Mouse (Mus musculus) CH12.LX (cell line): Measurements from ENCODE around the gene Phf13. TPM values are rescaled to one million over a fixed set of nuclear protein-coding genes. Genes with fewer than 3 reads are reported as not detected.
A peak's percentile ranks its signal among the peaks of the same experiment; 100 is the strongest.

Experiments
- DNase-seq: peaks from one replicate; pipeline ENCODE4 v3.0.0-alpha.2; 2013; ENCODE audit errors: extremely low read depth
- H3K27ac ChIP-seq: 2 replicates; pipeline ENCODE4 v1.5.1; 2012; ENCODE audit warnings: low read depth, mild to moderate bottlenecking, control low read depth, moderate library complexity; ENCODE audit not compliant: insufficient read depth
- H3K27me3 ChIP-seq: replicated peaks from 2 replicates; pipeline ENCODE3; 2012; ENCODE audit warnings: inconsistent platforms
- H3K36me3 ChIP-seq, 2 experiments: replicated peaks in 1 of 2; 2 replicates each; pipeline versions ENCODE3 to v1.6.1; 2012; ENCODE audit warnings: inconsistent platforms in 1 of 2, low read length in 1 of 2, mild to moderate bottlenecking in 1 of 2, mixed read lengths in 1 of 2, moderate library complexity in 1 of 2; ENCODE audit not compliant: control insufficient read depth in 1 of 2, insufficient read depth in 1 of 2
- H3K4me1 ChIP-seq, 2 experiments: 2 replicates each; pipeline ENCODE4 v1.6.1; 2012; ENCODE audit warnings: inconsistent platforms in 1 of 2, moderate library complexity in 1 of 2; ENCODE audit not compliant: insufficient read depth in 2 of 2, control insufficient read depth in 1 of 2
- H3K4me2 ChIP-seq: 2 replicates; pipeline ENCODE4 v1.6.1; 2012; ENCODE audit warnings: low read depth, mild to moderate bottlenecking, control low read depth; ENCODE audit not compliant: poor library complexity, insufficient read depth, severe bottlenecking
- H3K4me3 ChIP-seq, 3 experiments: fragments of 150-350 bp in 1 of 3; sonication (generic) in 1 of 3; replicated peaks in 1 of 3; 2 replicates each; pipeline versions ENCODE3 to v1.5.1; 2011 to 2012; ENCODE audit warnings: low read depth in 2 of 3, low read length in 2 of 3, mild to moderate bottlenecking in 2 of 3, moderate library complexity in 2 of 3, control low read depth in 1 of 3, improper control_type of control experiment in 1 of 3, inconsistent platforms in 1 of 3, mixed read lengths in 1 of 3; ENCODE audit not compliant: poor library complexity in 1 of 3
- H3K79me2 ChIP-seq: replicated peaks from 2 replicates; pipeline ENCODE4 v1.6.1; 2012; ENCODE audit warnings: mild to moderate bottlenecking, moderate library complexity; ENCODE audit not compliant: control insufficient read depth, poor library complexity, insufficient read depth, severe bottlenecking; ENCODE audit errors: extremely low read depth
- H3K9ac ChIP-seq: 2 replicates; pipeline ENCODE4 v1.6.1; 2012; ENCODE audit warnings: low read depth, mild to moderate bottlenecking, control low read depth, moderate library complexity; ENCODE audit not compliant: insufficient read depth
- H3K9me3 ChIP-seq: replicated peaks from 2 replicates; pipeline ENCODE3; 2012; ENCODE audit warnings: low read length, inconsistent platforms, mixed read lengths
- BHLHE40 ChIP-seq: IDR thresholded peaks from 2 replicates; pipeline ENCODE4 v1.6.1; 2011; ENCODE audit warnings: mild to moderate bottlenecking, low read depth, low read length, improper control_type of control experiment
- CHD1 ChIP-seq: IDR thresholded peaks from 2 replicates; pipeline ENCODE4 v1.6.1; 2012; ENCODE audit warnings: low read depth, low read length, improper control_type of control experiment, inconsistent platforms
- E2F4 ChIP-seq: IDR thresholded peaks from 2 replicates; pipeline ENCODE4 v1.6.1; 2011; ENCODE audit warnings: low read depth, low read length, improper control_type of control experiment; ENCODE audit not compliant: insufficient replicate concordance
- ETS1 ChIP-seq: conservative IDR thresholded peaks from 2 replicates; pipeline ENCODE4 v1.6.1; 2012; ENCODE audit warnings: low read depth, mild to moderate bottlenecking, inconsistent platforms, low read length, improper control_type of control experiment, moderate library complexity
- GABPA ChIP-seq: IDR thresholded peaks from 2 replicates; pipeline ENCODE4 v1.6.1; 2012; ENCODE audit warnings: low read depth, low read length, improper control_type of control experiment, inconsistent platforms; ENCODE audit not compliant: insufficient replicate concordance
- IRF4 ChIP-seq: IDR thresholded peaks from 2 replicates; pipeline ENCODE4 v1.6.1; 2014; ENCODE audit warnings: low read depth, mild to moderate bottlenecking, inconsistent platforms, low read length, improper control_type of control experiment
- JUN ChIP-seq: IDR thresholded peaks from 2 replicates; pipeline ENCODE4 v1.6.1; 2011; ENCODE audit warnings: low read depth, mild to moderate bottlenecking, low read length, improper control_type of control experiment, moderate library complexity; ENCODE audit not compliant: insufficient read depth
- JUND ChIP-seq: conservative IDR thresholded peaks from 2 replicates; pipeline ENCODE4 v1.6.1; 2011; ENCODE audit warnings: low read depth, low read length, improper control_type of control experiment
- MAFK ChIP-seq: IDR thresholded peaks from 2 replicates; pipeline ENCODE4 v1.6.1; 2011; ENCODE audit warnings: low read length, improper control_type of control experiment; ENCODE audit not compliant: insufficient replicate concordance
- MAZ ChIP-seq: IDR thresholded peaks from 2 replicates; pipeline ENCODE4 v1.6.1; 2012; ENCODE audit warnings: low read depth, mild to moderate bottlenecking, inconsistent platforms, low read length, improper control_type of control experiment, moderate library complexity
- MEF2A ChIP-seq: IDR thresholded peaks from 2 replicates; pipeline ENCODE4 v1.6.1; 2014; ENCODE audit warnings: low read depth, mild to moderate bottlenecking, inconsistent platforms, low read length, improper control_type of control experiment, borderline replicate concordance
- MYC ChIP-seq: IDR thresholded peaks from 2 replicates; pipeline ENCODE4 v1.6.1; 2011; ENCODE audit warnings: low read depth, mild to moderate bottlenecking, improper control_type of control experiment, low read length
- NELFE ChIP-seq: IDR thresholded peaks from 2 replicates; pipeline ENCODE4 v1.6.1; 2011; ENCODE audit warnings: low read depth, low read length, improper control_type of control experiment
- NRF1 ChIP-seq: IDR thresholded peaks from 2 replicates; pipeline ENCODE4 v1.6.1; 2014; ENCODE audit warnings: low read depth, mild to moderate bottlenecking, inconsistent platforms, low read length, improper control_type of control experiment, moderate library complexity
- POLR2A ChIP-seq: IDR thresholded peaks from 2 replicates; pipeline ENCODE4 v1.6.1; 2011; ENCODE audit warnings: low read depth, mild to moderate bottlenecking, improper control_type of control experiment, low read length
- POLR2AphosphoS2 ChIP-seq: IDR thresholded peaks from 2 replicates; pipeline ENCODE4 v1.6.1; 2011; ENCODE audit warnings: low read depth, low read length, improper control_type of control experiment
- TCF12 ChIP-seq: IDR thresholded peaks from 2 replicates; pipeline ENCODE4 v1.6.1; 2014; ENCODE audit warnings: low read depth, mild to moderate bottlenecking, inconsistent platforms, low read length, improper control_type of control experiment
- ZC3H11A ChIP-seq: IDR thresholded peaks from 2 replicates; pipeline ENCODE4 v1.6.1; 2012; ENCODE audit warnings: low read depth, mild to moderate bottlenecking, inconsistent platforms, low read length, improper control_type of control experiment
- ZKSCAN1 ChIP-seq: IDR thresholded peaks from 2 replicates; pipeline ENCODE4 v1.6.1; 2012; ENCODE audit warnings: low read depth, inconsistent platforms, low read length, improper control_type of control experiment, borderline replicate concordance
- ZNF384 ChIP-seq: IDR thresholded peaks from 2 replicates; pipeline ENCODE4 v1.6.1; 2012; ENCODE audit warnings: low read depth, low read length, improper control_type of control experiment, inconsistent platforms
- dilution Hi-C: fragments of 300-500 bp; cut with MboI; formaldehyde crosslinking; loops from 2 replicates; pipeline ENCODE4 v1.14.3; 2020; ENCODE audit warnings: low sequenced_read_pairs; ENCODE audit not compliant: extremely low pct_unique_long_range_greater_than_20kb, extremely low pct_ligation_motif_present
- in situ Hi-C: fragments of 300-500 bp; cut with MboI; formaldehyde crosslinking; loops from 3 replicates; pipeline ENCODE4 v1.14.3; 2019; ENCODE audit warnings: low sequenced_read_pairs, low pct_ligation_motif_present, low pct_unique_long_range_greater_than_20kb, mixed read lengths
- polyA plus RNA-seq: library from polyadenylated mRNA; unstranded; fragments of >175 nt; gene quantifications from 2 replicates; pipeline ENCODE4 v1.2.1, GENCODE M21; 2012; ENCODE audit warnings: low read depth; ENCODE audit not compliant: insufficient read length
- total RNA-seq, 2 experiments: library from RNA; depleted of rRNA; stranded (reverse); fragments of 300-350 nt in 1 of 2; fragments of >200 nt in 1 of 2; gene quantifications; 2 replicates each; pipeline ENCODE4 v1.2.3; 2012 to 2014

The Phf13 gene
- total and polyA plus RNA-seq, 3 experiments: 1.9 to 5.0 (median 4.9) TPM

- peak; percentile 95 for TF ChIP-seq MAZ
- TF ChIP-seq POLR2A: peak; percentile 91
- peak; percentile 27; the same call in 1 of the 2 replicates for TF ChIP-seq GABPA
- TF ChIP-seq JUN: no peak
- TF ChIP-seq IRF4: peak; percentile 45; the same call in 1 of the 2 replicates
- peak; percentile 44; the same call in 1 of the 2 replicates for TF ChIP-seq NRF1
- 0 out of 2 replicates have a peak, but pooled peaks have one; percentile 47 for TF ChIP-seq POLR2AphosphoS2
- peak; percentile 70 for TF ChIP-seq ZNF384
- TF ChIP-seq ZC3H11A: no peak
- peak; percentile 45; the same call in 1 of the 2 replicates for TF ChIP-seq MEF2A
- peak; percentile 93 for TF ChIP-seq NELFE
- TF ChIP-seq ETS1: 0 out of 2 replicates have a peak, but pooled peaks have one; percentile 32
- TF ChIP-seq ZKSCAN1: no peak
Measured at GRCm38 (mm10) chr4:152038985-152039830, 43.1 kb upstream of the Phf13 start, which contains the start of gene Nol9 (continued).

- dilution Hi-C loops: no loop called here
- H3K36me3 ChIP-seq: peaks cover 12 to 27% of the 10 kb centered on the region in 2 experiments
- H3K4me3 ChIP-seq: peak within 1 kb of the TSS; percentile 82 to 99 (median 99)
- H3K9ac ChIP-seq: peak within 1 kb of the TSS; percentile 82
- H3K9me3 ChIP-seq: no peaks in the 10 kb centered on the region
- in situ Hi-C loops: no loop called here
- TF ChIP-seq MYC (no peak), TCF12 (no peak), BHLHE40 (peak; percentile 55; the same call in 1 of the 2 replicates), JUND (no peak), CHD1 (no peak), ETS1 (peak; percentile 81), ZKSCAN1 (no peak), E2F4 (no peak), JUN (no peak), ZC3H11A (no peak), MAFK (peak; percentile 87; the same call in 1 of the 2 replicates)
- TF ChIP-seq, all 38 proteins: peak for 3
- H3K79me2 ChIP-seq: peaks cover 30% of the 10 kb centered on the region
- peaks cover 19 to 42% of the 10 kb centered on the region in 2 experiments for H3K4me1 ChIP-seq
- H3K4me2 ChIP-seq: peak within 1 kb of the TSS; percentile 84
- no peaks in the 10 kb centered on the region for H3K27me3 ChIP-seq
- peak within 1 kb of the TSS; percentile 70 for H3K27ac ChIP-seq
- peak; percentile 71 for DNase-seq
Measured at GRCm38 (mm10) chr4:152038225-152038984, 42.3 kb upstream of the Phf13 start, which contains the start of gene Tas1r1. Gene Tas1r1 (minus strand): TSS chr4:152038568.
